Mouse (Mus musculus) T-helper 1 cell (primary cell): ENCODE results near the gene Ghr.

Source experiments
- in situ Hi-C: fragments of 300-600 bp; cut with MboI, MseI; formaldehyde crosslinking; loops from one replicate; pipeline ENCODE4 v1.15.1; 2025; ENCODE audit warnings: high pct_unique_total_duplicates

Gene Ghr

DNA sequence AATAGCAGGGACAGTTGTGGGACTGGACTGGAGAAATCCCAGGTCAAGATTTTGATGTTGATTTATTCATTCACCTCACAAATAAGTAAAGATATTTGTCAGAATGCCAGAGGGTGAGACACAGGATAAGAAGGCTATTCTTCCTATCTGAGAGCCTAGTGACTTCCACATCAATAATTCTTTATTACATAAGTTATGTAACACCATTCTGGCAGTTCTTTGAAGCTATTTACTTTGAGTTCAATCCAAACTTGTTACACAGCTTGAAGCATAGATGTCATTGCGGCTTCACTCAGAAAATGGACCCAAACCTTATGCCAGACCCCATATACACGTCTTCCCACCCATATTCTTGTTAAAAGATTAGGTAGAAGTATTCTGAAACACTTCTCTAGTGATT is 133.7 kb downstream of the Ghr start:
- in situ Hi-C loops = no loop called here

DNA sequence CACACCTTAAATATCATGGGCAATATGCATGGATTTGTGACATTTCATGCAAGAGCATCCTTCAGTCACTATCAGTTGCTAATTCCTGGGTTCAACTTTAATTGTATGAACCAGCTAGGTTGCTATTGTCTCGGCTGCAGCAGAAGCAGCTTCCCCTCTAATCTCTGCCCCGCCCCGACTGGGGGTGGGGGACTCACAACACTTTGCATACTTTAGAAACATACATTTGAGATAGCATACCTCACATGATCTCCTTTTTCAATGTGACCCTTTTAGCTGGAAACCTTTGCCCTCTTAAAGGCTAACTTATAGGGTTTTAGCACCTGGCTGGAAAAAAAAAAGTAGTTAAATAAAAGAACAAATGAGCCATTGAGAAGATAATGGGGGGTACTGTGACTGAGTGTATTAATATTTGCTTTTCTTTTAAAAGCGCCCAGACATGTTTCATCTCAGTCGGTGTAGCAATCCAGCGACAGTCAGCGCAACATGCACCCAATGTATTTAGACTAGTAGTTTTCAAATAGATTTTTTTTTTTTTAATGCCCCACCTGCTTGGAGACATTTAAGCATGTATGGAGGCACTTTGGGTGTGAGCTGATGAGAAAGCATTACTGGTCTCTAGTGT is 137.9 kb downstream of the Ghr start:
- in situ Hi-C loops = no loop called here

- in situ Hi-C loops = no loop called here
Measured at GRCm38 (mm10) chr15:3444448-3445020, 138.8 kb downstream of the Ghr start.

DNA sequence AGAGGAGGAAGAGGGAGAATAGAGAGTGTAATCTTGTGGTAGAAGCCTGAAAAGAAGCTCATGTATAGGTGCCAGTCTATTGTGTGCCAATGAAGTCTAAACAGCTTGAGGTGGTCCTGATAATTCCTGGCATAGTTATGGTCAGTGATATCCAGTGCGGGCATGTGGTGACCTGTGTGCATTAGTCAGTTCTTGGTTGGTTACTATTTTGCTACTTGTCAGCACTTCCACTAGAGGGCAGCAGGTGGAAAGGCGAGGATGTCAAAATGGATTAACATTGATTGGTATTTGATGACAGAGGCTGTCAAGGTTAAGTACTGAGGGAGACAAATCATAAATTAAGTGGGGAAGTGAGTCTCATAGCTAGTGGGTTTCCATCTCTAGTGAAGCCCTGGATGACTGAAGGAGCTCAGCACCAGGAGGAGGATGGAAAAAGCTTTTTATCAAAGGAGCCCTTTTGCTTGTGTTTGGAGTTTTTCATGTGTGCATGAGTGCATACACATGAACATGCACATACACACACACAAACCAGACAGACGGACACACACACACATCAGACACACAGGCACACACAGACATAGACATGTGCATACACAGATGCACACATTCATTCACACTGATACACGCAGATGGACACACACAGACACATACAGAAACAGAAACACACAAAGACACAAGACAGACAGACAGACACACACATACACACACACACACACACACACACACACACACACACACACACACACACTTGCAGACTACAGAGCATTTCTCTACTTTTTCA is 141.6 kb downstream of the Ghr start:
- in situ Hi-C loops = no loop called here

- in situ Hi-C loops = no loop called here
Measured at GRCm38 (mm10) chr15:3437381-3437780, 145.9 kb downstream of the Ghr start.

- in situ Hi-C loops = no loop called here
Measured at GRCm38 (mm10) chr15:3435637-3436036, 147.7 kb downstream of the Ghr start.

GRCm38 (mm10) chr15:3434461-3434860 is 148.8 kb downstream of the Ghr start:
- in situ Hi-C loops = no loop called here

- in situ Hi-C loops = no loop called here
Measured at GRCm38 (mm10) chr15:3433281-3433680, 150.0 kb downstream of the Ghr start.

DNA sequence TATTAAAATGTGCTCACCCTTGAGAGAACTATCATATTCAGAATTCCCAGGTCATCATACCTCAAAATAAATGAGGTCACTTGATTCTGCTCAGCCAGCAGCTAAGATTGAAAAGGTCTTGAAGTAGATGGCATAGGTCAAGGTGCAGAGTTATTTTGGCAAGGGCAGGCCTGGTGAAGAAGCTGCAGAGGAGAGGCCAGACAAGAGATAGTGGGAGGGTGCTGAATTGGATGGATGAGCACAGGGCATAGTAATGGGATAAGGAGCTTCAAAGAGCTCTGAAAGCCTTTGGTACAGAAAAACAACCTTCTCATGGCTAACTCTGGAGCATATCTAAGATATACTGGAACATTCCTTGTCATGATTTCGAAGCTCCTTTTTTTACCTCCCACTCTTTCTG is 150.5 kb downstream of the Ghr start:
- in situ Hi-C loops = no loop called here

DNA sequence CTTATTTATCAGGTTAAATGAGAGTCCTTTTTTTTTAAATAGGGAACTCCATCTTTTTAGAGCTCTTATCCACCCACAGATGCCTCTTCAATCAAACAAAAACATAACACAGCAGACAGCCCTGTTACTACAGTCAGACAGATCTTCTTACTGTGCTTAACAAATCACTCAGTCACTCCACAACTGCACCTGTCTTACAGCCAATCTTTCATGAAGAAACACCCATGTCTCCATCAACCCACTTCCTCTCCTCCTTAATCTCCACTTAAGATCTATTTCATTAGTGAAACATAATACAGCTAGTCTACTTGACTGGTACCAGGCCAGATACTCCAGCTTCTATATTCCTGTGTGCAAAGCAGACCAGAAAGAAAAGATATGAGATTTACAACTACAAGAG is 153.9 kb downstream of the Ghr start:
- in situ Hi-C loops = no loop called here

- in situ Hi-C loops = no loop called here
Measured at GRCm38 (mm10) chr15:3429001-3429400, 154.3 kb downstream of the Ghr start.

DNA sequence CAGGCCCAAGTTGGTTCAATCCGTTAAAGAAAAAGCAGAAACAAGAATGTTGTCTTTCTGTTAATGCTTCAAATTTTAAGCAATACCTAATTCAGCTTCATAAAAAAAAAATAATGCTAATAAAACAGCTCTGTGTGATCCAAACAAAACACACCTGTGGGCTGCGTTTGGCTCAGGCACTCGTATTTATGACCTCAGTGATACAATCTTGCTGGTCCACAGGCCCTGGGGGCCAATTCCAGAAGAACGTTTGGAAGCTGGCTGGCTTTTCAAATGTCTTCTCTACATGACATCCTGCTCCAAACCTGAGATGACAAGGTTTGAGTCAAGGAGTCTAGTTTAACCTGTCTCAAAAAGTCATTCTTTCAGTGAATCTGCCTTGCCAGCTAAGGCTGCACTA is 156.9 kb downstream of the Ghr start:
- in situ Hi-C loops = no loop called here

DNA sequence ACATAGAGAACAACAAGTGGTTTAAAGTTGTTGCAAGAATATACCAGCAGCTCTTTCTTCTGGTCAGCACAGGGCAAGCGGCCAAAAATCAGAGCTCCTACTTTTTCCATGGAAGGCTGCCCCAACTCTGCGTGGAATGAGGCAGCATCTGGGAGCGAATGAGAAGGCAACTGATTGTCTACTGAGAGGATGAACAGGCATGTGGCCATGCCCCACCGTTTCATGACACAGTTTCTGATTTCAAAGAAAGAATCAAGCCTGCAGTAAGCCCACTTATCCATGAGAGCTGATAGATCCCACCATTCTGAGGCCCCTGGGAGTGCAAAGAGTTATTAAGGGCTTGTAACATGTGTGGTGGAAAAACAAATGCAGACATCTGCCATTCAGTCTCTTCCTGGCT is 160.1 kb downstream of the Ghr start:
- in situ Hi-C loops = no loop called here

DNA sequence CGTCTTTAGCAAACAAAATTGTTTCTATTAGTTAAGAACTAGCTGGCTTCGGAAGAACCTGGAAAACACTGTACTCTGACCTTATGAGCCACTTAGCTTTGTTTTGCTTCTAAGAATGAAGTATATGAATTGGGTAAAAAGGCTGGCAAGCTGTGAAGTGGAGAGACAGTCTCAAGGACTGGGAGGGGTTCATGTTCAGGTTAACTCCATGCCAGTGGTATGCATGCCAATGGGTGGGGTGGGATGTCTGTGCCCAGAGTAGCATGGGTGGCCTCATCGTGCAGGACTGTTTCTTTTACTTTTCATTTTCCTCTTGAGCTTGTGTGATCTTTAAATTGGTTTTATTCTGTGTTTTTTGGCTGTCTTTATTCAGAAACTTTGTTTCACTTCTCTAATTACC is 165.6 kb downstream of the Ghr start:
- in situ Hi-C loops = no loop called here

GRCm38 (mm10) chr15:3413103-3413502 is 170.2 kb downstream of the Ghr start:
- in situ Hi-C loops = no loop called here

DNA sequence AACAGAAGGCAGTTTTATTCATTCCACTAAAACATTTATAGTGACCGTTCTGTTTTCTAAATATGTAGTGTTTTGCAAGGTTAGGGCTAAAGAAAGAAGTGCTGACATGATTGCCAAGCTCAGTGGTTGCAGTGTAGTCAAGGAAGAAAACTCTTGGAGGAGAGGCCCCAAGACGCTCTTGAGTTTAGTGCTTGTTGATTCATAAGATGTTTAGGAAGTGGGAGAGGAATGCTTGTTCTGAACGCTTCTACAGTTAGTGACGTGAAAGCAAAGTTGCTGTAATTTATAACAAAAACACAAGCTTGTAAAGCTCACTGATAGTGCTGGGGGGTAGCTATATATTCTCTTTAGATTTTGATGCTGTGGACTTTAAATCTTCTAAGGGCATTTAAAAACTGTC is 174.8 kb downstream of the Ghr start:
- in situ Hi-C loops = no loop called here

- in situ Hi-C loops = no loop called here
Measured at GRCm38 (mm10) chr15:3399196-3399595, 184.1 kb downstream of the Ghr start.

GRCm38 (mm10) chr15:3397369-3398100 is 185.8 kb downstream of the Ghr start:
- in situ Hi-C loops = no loop called here

- in situ Hi-C loops = no loop called here
Measured at GRCm38 (mm10) chr15:3396149-3396548, 187.1 kb downstream of the Ghr start.

DNA sequence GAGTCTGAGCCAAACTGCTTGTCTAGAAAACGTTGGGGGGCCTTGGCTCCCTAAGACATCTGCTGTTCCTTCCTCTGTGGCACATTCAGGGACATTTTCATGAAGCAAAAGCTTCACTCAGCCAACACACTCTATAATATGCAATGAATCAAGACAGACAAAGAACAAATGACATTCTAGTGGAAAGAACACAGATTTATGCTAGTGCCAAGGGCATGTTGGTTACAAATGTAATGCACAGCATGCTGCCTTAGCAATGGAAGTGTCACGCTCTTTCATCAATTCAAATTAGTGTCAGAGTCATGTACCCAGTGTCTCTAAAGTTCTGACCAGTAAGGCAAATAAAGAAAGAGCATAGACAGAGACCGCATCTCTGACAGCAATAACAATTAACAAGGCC is 187.6 kb downstream of the Ghr start:
- in situ Hi-C loops = no loop called here

- in situ Hi-C loops = no loop called here
Measured at GRCm38 (mm10) chr15:3390722-3391121, 192.6 kb downstream of the Ghr start.

DNA sequence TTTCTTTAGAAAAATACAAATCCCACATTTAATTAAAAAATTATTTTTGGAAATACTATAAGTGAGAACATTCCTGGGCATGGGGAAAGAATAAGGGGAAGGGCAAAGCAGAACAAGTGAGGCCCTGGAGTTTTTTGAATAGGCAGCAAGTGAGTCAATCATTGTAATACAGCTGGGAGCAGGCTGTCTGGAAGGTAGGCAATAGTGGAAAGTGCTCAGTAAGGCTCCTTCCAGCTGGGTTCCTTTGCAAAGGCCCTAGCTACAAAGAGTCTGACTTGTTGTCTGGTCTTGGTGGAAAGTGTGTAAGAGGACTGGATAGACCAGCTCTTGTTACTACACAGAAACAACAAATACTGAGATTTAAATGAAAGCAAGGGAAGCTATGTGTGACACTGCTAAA is 194.3 kb downstream of the Ghr start:
- in situ Hi-C loops = no loop called here

DNA sequence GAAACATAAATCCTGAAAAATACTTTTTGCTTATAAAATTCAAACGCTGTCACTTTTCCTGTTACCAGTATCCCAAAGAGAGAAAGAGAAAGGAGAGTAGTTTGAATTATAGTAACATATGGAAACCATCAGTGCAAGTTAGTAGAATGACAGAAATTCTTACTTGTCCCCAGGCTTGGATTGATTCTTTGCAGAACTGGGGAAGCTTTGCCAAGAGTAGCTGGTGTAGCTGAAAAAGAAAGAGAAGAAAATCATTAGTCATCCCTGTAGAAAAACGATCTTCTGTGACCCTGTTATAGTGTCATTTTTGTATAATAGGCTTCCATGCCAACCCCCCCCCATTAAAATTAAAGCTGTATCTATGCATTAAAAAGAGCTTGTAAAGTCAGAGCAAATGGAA is 194.8 kb downstream of the Ghr start:
- in situ Hi-C loops = no loop called here
